Comparison of ENCODE assay signal across 8 mouse cellular contexts in the genomic region with DNA sequence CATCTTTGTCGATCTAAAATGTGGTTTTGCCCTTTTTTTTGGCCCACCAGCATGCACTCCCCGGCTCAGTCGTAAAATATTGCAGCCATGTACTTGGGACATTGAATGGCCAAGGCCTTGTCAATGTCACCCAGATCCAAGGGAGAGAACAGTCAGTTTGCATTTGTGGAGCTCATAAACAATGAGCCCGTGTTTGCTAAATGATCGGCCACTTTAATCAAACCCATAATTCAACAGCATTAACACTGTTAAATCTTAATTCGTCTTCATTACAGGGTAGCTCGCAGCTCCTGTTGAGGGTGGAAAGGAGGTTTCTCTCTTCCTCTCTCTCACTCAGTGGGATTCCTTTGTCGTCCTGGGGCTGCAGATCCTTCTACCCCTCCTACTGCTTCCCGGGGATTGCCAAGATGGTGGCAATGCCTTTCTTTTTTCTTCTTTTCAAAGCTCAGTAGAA.
DNase-seq lines count a peak whose midpoint lies in the region; ATAC-seq lines count a peak whose summit lies in the region.

No protein-coding gene starts in this region.

- H3K9me3 ChIP-seq in kidney, embryonic 14.5 days (ENCODE audit: control insufficient read depth, low read length), result no peaks in the 10 kb centered on the region
- no peaks in the 10 kb centered on the region for H3K9me3 ChIP-seq in embryonic facial prominence, embryonic 13.5 days
- H3K9me3 ChIP-seq in intestine, embryonic 14.5 days (ENCODE audit: control insufficient read depth, low read length), result no peaks in the 10 kb centered on the region
- no peaks in the 10 kb centered on the region for H3K9me3 ChIP-seq in midbrain, embryonic 16.5 days (replicated peaks; ENCODE audit: control insufficient read depth, low read length, poor library complexity, severe bottlenecking)

- no peaks in the 10 kb centered on the region for H3K27me3 ChIP-seq in kidney, embryonic 14.5 days (ENCODE audit: control insufficient read depth, insufficient read depth, low read length)
- H3K27me3 ChIP-seq in embryonic facial prominence, embryonic 13.5 days, result peaks cover 3% of the 10 kb centered on the region; the same call in 1 of the 2 replicates
- H3K27me3 ChIP-seq in intestine, embryonic 14.5 days (replicated peaks; ENCODE audit: control insufficient read depth, insufficient read depth, low read length), result no peaks in the 10 kb centered on the region
- no peaks in the 10 kb centered on the region for H3K27me3 ChIP-seq in midbrain, embryonic 16.5 days (ENCODE audit: control insufficient read depth, insufficient read depth, low read depth, low read length)

- no peaks in the 10 kb centered on the region for H3K36me3 ChIP-seq in kidney, embryonic 14.5 days (ENCODE audit: control insufficient read depth, insufficient read depth, low read length)
- no peaks in the 10 kb centered on the region for H3K36me3 ChIP-seq in embryonic facial prominence, embryonic 13.5 days
- H3K36me3 ChIP-seq in intestine, embryonic 14.5 days (ENCODE audit: control insufficient read depth, insufficient read depth, low read length), result no peaks in the 10 kb centered on the region
- no peaks in the 10 kb centered on the region for H3K36me3 ChIP-seq in midbrain, embryonic 16.5 days (ENCODE audit: control insufficient read depth, insufficient read depth, low read length)

- H3K4me1 ChIP-seq in kidney, embryonic 14.5 days (ENCODE audit: control insufficient read depth, insufficient read depth, low read length), result peaks cover 15% of the 10 kb centered on the region
- H3K4me1 ChIP-seq in embryonic facial prominence, embryonic 13.5 days, result peaks cover 26% of the 10 kb centered on the region
- H3K4me1 ChIP-seq in intestine, embryonic 14.5 days (replicated peaks; ENCODE audit: control insufficient read depth, insufficient read depth, low read length), result peaks cover 12% of the 10 kb centered on the region; the same call in 1 of the 2 replicates
- peaks cover 24% of the 10 kb centered on the region for H3K4me1 ChIP-seq in midbrain, embryonic 16.5 days (ENCODE audit: control insufficient read depth, insufficient read depth, low read length)

- peak overlapping the region; percentile 18 for H3K4me2 ChIP-seq in kidney, embryonic 14.5 days (replicated peaks; ENCODE audit: low read depth, low read length)
- peak overlapping the region; percentile 52 for H3K4me2 ChIP-seq in embryonic facial prominence, embryonic 13.5 days
- peak overlapping the region; percentile 42 for H3K4me2 ChIP-seq in intestine, embryonic 14.5 days (ENCODE audit: low read length)
- peak overlapping the region; percentile 41 for H3K4me2 ChIP-seq in midbrain, embryonic 16.5 days (ENCODE audit: low read length)

- WGBS in kidney, embryonic 14.5 days, result 19% methylated on average over 9 of the region's 9 CpGs
- WGBS in embryonic facial prominence, embryonic 13.5 days, result 16% methylated on average over 9 of the region's 9 CpGs
- 30% methylated on average over 9 of the region's 9 CpGs for WGBS in intestine, embryonic 14.5 days
- WGBS in midbrain, embryonic 16.5 days, result 9% methylated on average over 9 of the region's 9 CpGs

- peak overlapping the region; percentile 6; the same call in 1 of the 2 replicates for H3K4me3 ChIP-seq in kidney, embryonic 14.5 days (ENCODE audit: low read length)
- H3K4me3 ChIP-seq in embryonic facial prominence, embryonic 13.5 days, result peak overlapping the region; percentile 22; the same call in 1 of the 2 replicates
- no peak overlapping the region; the same call in 1 of the 2 replicates for H3K4me3 ChIP-seq in intestine, embryonic 14.5 days (ENCODE audit: low read depth, low read length)
- no peak overlapping the region for H3K4me3 ChIP-seq in midbrain, embryonic 16.5 days (ENCODE audit: low read depth, low read length)

- no peak for DNase-seq in kidney, postnatal 14 days
- no peak for DNase-seq in intestine, embryonic 14.5 days (ENCODE audit: low spot score)
- no peak for DNase-seq in right cerebral cortex, adult 18-20 months
- DNase-seq in urinary bladder, postnatal 25 days (ENCODE audit: low spot score), result no peak
- DNase-seq in layer of hippocampus, postnatal 10 days (ENCODE audit: low spot score in 2 of 2), result no peak

- ATAC-seq in kidney, embryonic 14.5 days (ENCODE audit: low FRiP score, low TSS enrichment), result peak; percentile 35; the same call in 1 of the 2 replicates
- ATAC-seq in embryonic facial prominence, embryonic 13.5 days (ENCODE audit: insufficient number of reproducible peaks, insufficient read depth, low FRiP score, low TSS enrichment, low read depth), result no peak
- no peak for ATAC-seq in intestine, embryonic 14.5 days (replicated peaks; ENCODE audit: low FRiP score, low TSS enrichment, low read depth)
- peak; percentile 27; the same call in 1 of the 2 replicates for ATAC-seq in midbrain, embryonic 16.5 days

- no peak overlapping the region; the same call in 1 of the 2 replicates for H3K27ac ChIP-seq in kidney, embryonic 14.5 days (ENCODE audit: low read depth, low read length)
- peak overlapping the region; percentile 86 for H3K27ac ChIP-seq in embryonic facial prominence, embryonic 13.5 days
- H3K27ac ChIP-seq in intestine, embryonic 14.5 days (ENCODE audit: low read depth), result peak overlapping the region; percentile 64
- H3K27ac ChIP-seq in midbrain, embryonic 16.5 days (ENCODE audit: low read length), result peak overlapping the region; percentile 84

- 0 out of 2 replicates have a peak overlapping the region, but pooled peaks have one; percentile 2 for H3K9ac ChIP-seq in kidney, embryonic 14.5 days (ENCODE audit: low read depth, low read length)
- H3K9ac ChIP-seq in embryonic facial prominence, embryonic 13.5 days, result peak overlapping the region; percentile 59
- H3K9ac ChIP-seq in intestine, embryonic 14.5 days (ENCODE audit: low read length), result 0 out of 2 replicates have a peak overlapping the region, but pooled peaks have one; percentile 16
- peak overlapping the region; percentile 50 for H3K9ac ChIP-seq in midbrain, embryonic 16.5 days (ENCODE audit: low read depth, low read length)

Comparison
In these comparisons a context has a peak if more than half of its experiments do, and no peak if none do; other contexts are left out.
1. ATAC-seq: peak in kidney, embryonic 14.5 days (single experiment) and midbrain, embryonic 16.5 days (single experiment); none in embryonic facial prominence, embryonic 13.5 days (single experiment) and intestine, embryonic 14.5 days (single experiment).
2. H3K4me3 ChIP-seq: peak in kidney, embryonic 14.5 days (single experiment) and embryonic facial prominence, embryonic 13.5 days (single experiment); none in intestine, embryonic 14.5 days (single experiment) and midbrain, embryonic 16.5 days (single experiment).
3. H3K9ac ChIP-seq: peak in every context shown above with its lines; median percentile 59 in embryonic facial prominence, embryonic 13.5 days; 50 in midbrain, embryonic 16.5 days; 16 in intestine, embryonic 14.5 days; 2 in kidney, embryonic 14.5 days.
4. Peak in every context shown above with its lines, with median percentiles within 50 percentile points of each other: H3K4me2 ChIP-seq.